Mouse (Mus musculus): ENCODE data around the gene Zic1. TPM values are rescaled to one million over a fixed set of nuclear protein-coding genes. Genes with fewer than 3 reads are reported as not detected.

Gene Zic1
- polyA plus RNA-seq, 1 experiment from 2014 or later: 30.5 TPM

- H3K9me3 ChIP-seq (ENCODE audit: control insufficient read depth, low read length): no peaks in the 10 kb centered on the region
- peak overlapping the region; percentile 80 for H3K9ac ChIP-seq (replicated peaks; ENCODE audit: low read depth, low read length)
- no peaks in the 10 kb centered on the region for H3K36me3 ChIP-seq (ENCODE audit: control insufficient read depth, insufficient read depth, low read length)
- peaks cover 10% of the 10 kb centered on the region; the same call in 1 of the 2 replicates for H3K27me3 ChIP-seq (ENCODE audit: control insufficient read depth, insufficient read depth, low read length)
- peak overlapping the region; percentile 96 for H3K27ac ChIP-seq (ENCODE audit: low read depth, low read length)
- ATAC-seq (ENCODE audit: low read depth): peak; percentile 45
- peak overlapping the region; percentile 68 for H3K4me2 ChIP-seq (ENCODE audit: low read depth, low read length)
- WGBS: 1% methylated on average over 57 of the region's 76 CpGs
- peak overlapping the region; percentile 44 for H3K4me3 ChIP-seq (ENCODE audit: low read depth, low read length)
- H3K4me1 ChIP-seq (ENCODE audit: control insufficient read depth, insufficient read depth, low read length): peaks cover 7% of the 10 kb centered on the region; the same call in 1 of the 2 replicates
These were observed 15.9 kb upstream of the Zic1 start for GRCm38 (mm10) chr9:91381284-91382110.

GRCm38 (mm10) chr9:91380458-91380914, 14.9 kb upstream of the Zic1 start:
- peaks cover 13% of the 10 kb centered on the region; the same call in 1 of the 2 replicates for H3K27me3 ChIP-seq (ENCODE audit: control insufficient read depth, insufficient read depth, low read length)
- no peaks in the 10 kb centered on the region for H3K9me3 ChIP-seq (ENCODE audit: control insufficient read depth, low read length)
- peak overlapping the region; percentile 96 for H3K27ac ChIP-seq (ENCODE audit: low read depth, low read length)
- peak overlapping the region; percentile 80 for H3K9ac ChIP-seq (replicated peaks; ENCODE audit: low read depth, low read length)
- H3K4me2 ChIP-seq (ENCODE audit: low read depth, low read length): peak overlapping the region; percentile 68
- 4% methylated on average over 9 of the region's 9 CpGs for WGBS
- H3K4me1 ChIP-seq (ENCODE audit: control insufficient read depth, insufficient read depth, low read length): peaks cover 7% of the 10 kb centered on the region; the same call in 1 of the 2 replicates
- H3K4me3 ChIP-seq (ENCODE audit: low read depth, low read length): peak overlapping the region; percentile 44
- no peaks in the 10 kb centered on the region for H3K36me3 ChIP-seq (ENCODE audit: control insufficient read depth, insufficient read depth, low read length)
- ATAC-seq (ENCODE audit: low read depth): no peak

DNA sequence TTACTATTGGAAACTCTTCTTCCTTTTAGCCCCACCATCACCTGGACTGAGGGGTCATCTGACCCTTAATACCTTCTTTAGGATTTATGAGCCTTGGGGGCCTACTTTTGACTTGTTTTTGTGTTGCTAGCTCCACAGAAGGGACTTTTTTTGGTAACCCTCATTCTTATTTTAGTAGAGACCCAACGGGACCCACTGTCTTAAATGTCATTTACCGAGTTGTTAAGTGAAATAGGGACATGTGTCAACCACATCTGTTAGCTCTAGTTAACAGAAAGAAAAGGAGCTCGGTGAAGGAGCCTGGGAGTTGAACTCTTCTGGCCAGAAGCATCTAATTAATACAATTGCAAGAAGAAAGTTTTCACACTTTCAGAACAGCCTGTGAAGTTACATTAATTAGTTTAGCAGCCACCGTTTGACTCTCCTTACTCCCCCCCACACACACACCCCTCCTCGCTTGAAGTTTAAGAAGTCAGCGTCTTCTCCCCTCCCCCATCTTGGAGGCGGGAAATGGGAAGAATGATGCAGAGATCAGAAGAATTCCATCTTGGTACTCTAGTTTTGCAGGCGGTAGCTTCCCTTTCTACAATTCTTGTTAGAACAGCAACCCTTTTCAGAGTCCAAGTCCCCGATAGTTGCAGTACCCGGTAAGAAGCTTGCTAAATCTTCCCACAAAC, 14.3 kb upstream of the Zic1 start:
- ATAC-seq (ENCODE audit: low read depth): no peak
- Histone ChIP-seq H3K27ac (ENCODE audit: low read depth, low read length) (peak overlapping the region; percentile 96), H3K9me3 (ENCODE audit: control insufficient read depth, low read length) (no peaks in the 10 kb centered on the region), H3K4me2 (ENCODE audit: low read depth, low read length) (peak overlapping the region; percentile 68), H3K4me1 (ENCODE audit: control insufficient read depth, insufficient read depth, low read length) (peaks cover 7% of the 10 kb centered on the region; the same call in 1 of the 2 replicates), H3K36me3 (ENCODE audit: control insufficient read depth, insufficient read depth, low read length) (no peaks in the 10 kb centered on the region), H3K27me3 (ENCODE audit: control insufficient read depth, insufficient read depth, low read length) (peaks cover 13% of the 10 kb centered on the region; the same call in 1 of the 2 replicates), H3K9ac (replicated peaks; ENCODE audit: low read depth, low read length) (peak overlapping the region; percentile 80), H3K4me3 (ENCODE audit: low read depth, low read length) (peak overlapping the region; percentile 44)
- 2% methylated on average over 10 of the region's 10 CpGs for WGBS

DNA sequence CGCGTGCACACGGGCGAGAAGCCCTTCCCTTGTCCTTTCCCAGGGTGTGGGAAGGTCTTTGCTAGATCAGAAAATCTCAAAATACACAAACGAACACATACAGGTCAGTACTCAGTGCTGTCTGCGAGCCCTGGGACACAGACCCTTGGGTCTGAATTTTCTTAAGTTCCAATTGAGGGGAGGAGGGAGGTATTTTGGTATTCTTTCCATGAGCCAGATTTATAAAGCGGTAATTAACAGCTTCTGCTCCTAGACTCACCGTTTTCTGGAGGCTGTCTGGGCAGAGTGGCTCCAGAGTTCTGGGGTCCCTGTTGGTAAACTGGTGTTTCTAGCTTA, 13.7 kb upstream of the Zic1 start:
- peaks cover 13% of the 10 kb centered on the region; the same call in 1 of the 2 replicates for H3K27me3 ChIP-seq (ENCODE audit: control insufficient read depth, insufficient read depth, low read length)
- no peaks in the 10 kb centered on the region for H3K9me3 ChIP-seq (ENCODE audit: control insufficient read depth, low read length)
- H3K9ac ChIP-seq (replicated peaks; ENCODE audit: low read depth, low read length): peak overlapping the region; percentile 64; the same call in 1 of the 2 replicates
- H3K4me1 ChIP-seq (ENCODE audit: control insufficient read depth, insufficient read depth, low read length): peaks cover 7% of the 10 kb centered on the region; the same call in 1 of the 2 replicates
- H3K4me2 ChIP-seq (ENCODE audit: low read depth, low read length): peak overlapping the region; percentile 68
- no peaks in the 10 kb centered on the region for H3K36me3 ChIP-seq (ENCODE audit: control insufficient read depth, insufficient read depth, low read length)
- no peak for ATAC-seq (ENCODE audit: low read depth)
- WGBS: 2% methylated on average over 8 of the region's 8 CpGs
- H3K27ac ChIP-seq (ENCODE audit: low read depth, low read length): peak overlapping the region; percentile 96
- peak overlapping the region; percentile 44; the same call in 1 of the 2 replicates for H3K4me3 ChIP-seq (ENCODE audit: low read depth, low read length)

GRCm38 (mm10) chr9:91378411-91379299, 13.0 kb upstream of the Zic1 start:
- Histone ChIP-seq H3K4me2 (ENCODE audit: low read depth, low read length) (peak overlapping the region; percentile 68), H3K36me3 (ENCODE audit: control insufficient read depth, insufficient read depth, low read length) (no peaks in the 10 kb centered on the region), H3K9ac (replicated peaks; ENCODE audit: low read depth, low read length) (peak overlapping the region; percentile 64), H3K4me1 (ENCODE audit: control insufficient read depth, insufficient read depth, low read length) (peaks cover 7% of the 10 kb centered on the region; the same call in 1 of the 2 replicates), H3K27ac (ENCODE audit: low read depth, low read length) (peak overlapping the region; percentile 96), H3K4me3 (ENCODE audit: low read depth, low read length) (peak overlapping the region; percentile 44), H3K9me3 (ENCODE audit: control insufficient read depth, low read length) (no peaks in the 10 kb centered on the region), H3K27me3 (ENCODE audit: control insufficient read depth, insufficient read depth, low read length) (peaks cover 13% of the 10 kb centered on the region; the same call in 1 of the 2 replicates)
- peak; percentile 5; the same call in 1 of the 2 replicates for ATAC-seq (ENCODE audit: low read depth)
- under 1% methylated on average over 48 of the region's 48 CpGs for WGBS

GRCm38 (mm10) chr9:91377873-91378150, 12.2 kb upstream of the Zic1 start:
- H3K36me3 ChIP-seq (ENCODE audit: control insufficient read depth, insufficient read depth, low read length): no peaks in the 10 kb centered on the region
- peaks cover 16% of the 10 kb centered on the region; the same call in 1 of the 2 replicates for H3K27me3 ChIP-seq (ENCODE audit: control insufficient read depth, insufficient read depth, low read length)

DNA sequence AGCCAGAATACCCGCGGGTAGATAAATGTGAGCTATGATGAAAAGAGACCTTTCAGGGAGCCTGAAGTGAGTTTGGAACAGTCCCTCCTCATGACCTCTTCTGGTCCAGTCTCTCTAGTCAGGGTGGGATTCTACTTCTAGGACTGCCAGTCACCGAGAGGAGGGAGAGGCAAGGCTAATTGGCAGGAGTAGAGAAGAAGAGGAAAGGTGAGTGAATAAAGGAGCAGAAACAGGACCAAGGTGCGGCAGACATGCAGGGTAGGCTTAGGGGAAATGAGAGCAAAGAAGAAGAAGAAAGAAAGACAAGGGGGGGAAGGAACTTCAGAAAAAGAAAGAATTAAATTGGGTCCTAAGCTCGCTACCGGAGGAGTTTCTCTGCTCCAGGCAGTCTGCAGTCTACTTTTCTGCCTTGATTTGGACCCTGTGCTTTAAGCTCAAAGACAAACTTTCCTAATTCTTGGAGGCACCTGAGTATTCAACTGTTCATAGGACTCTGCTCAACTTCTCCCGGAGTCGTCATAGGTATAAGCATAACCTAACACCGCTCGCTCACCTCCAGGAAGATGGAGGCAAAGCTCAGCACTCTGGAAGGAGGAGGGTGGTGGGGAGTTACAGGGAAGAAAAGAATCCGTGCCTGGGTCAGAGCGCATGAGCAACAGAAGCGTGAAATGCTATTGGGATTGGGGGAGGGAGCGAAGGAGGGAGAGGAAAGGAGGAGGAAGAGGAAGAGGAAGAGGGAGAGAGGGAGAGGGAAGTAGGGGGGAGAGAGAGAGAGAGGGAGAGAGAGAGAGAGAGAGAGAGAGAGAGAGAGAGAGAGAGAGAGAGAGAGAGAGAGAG, 11.6 kb upstream of the Zic1 start:
- peak; percentile 39 for ATAC-seq (ENCODE audit: low read depth)
- no peaks in the 10 kb centered on the region for H3K9me3 ChIP-seq (ENCODE audit: control insufficient read depth, low read length)
- no peak overlapping the region for H3K9ac ChIP-seq (replicated peaks; ENCODE audit: low read depth, low read length)
- H3K4me1 ChIP-seq (ENCODE audit: control insufficient read depth, insufficient read depth, low read length): 0 out of 2 replicates have a peak, but pooled peaks cover 3% of the 10 kb centered on the region
- peak overlapping the region; percentile 68 for H3K4me2 ChIP-seq (ENCODE audit: low read depth, low read length)
- 2% methylated on average over 13 of the region's 14 CpGs for WGBS
- peak overlapping the region; percentile 44; the same call in 1 of the 2 replicates for H3K4me3 ChIP-seq (ENCODE audit: low read depth, low read length)
- H3K27me3 ChIP-seq (ENCODE audit: control insufficient read depth, insufficient read depth, low read length): peaks cover 21% of the 10 kb centered on the region; the same call in 1 of the 2 replicates
- H3K36me3 ChIP-seq (ENCODE audit: control insufficient read depth, insufficient read depth, low read length): no peaks in the 10 kb centered on the region
- peak overlapping the region; percentile 96 for H3K27ac ChIP-seq (ENCODE audit: low read depth, low read length)

More at GRCm38 (mm10) chr9:91377873-91378150, 12.2 kb upstream of the Zic1 start:
- Histone ChIP-seq H3K4me2 (ENCODE audit: low read depth, low read length) (peak overlapping the region; percentile 68), H3K9me3 (ENCODE audit: control insufficient read depth, low read length) (no peaks in the 10 kb centered on the region), H3K27ac (ENCODE audit: low read depth, low read length) (peak overlapping the region; percentile 96), H3K4me1 (ENCODE audit: control insufficient read depth, insufficient read depth, low read length) (0 out of 2 replicates have a peak, but pooled peaks cover 3% of the 10 kb centered on the region), H3K4me3 (ENCODE audit: low read depth, low read length) (peak overlapping the region; percentile 44), H3K9ac (replicated peaks; ENCODE audit: low read depth, low read length) (no peak overlapping the region; the same call in 1 of the 2 replicates)
- ATAC-seq (ENCODE audit: low read depth): peak; percentile 60
- WGBS: 0% methylated on average over 15 of the region's 16 CpGs

Measured in neural tube, embryonic 14.5 days (tissue).